Mouse (Mus musculus): ENCODE measurements around the gene 6030452D12Rik. TPM values are rescaled to one million over a fixed set of nuclear protein-coding genes. Genes with fewer than 3 reads are reported as not detected.

6030452D12Rik gene
- total and polyA plus RNA-seq, 3 experiments: not detected

DNA sequence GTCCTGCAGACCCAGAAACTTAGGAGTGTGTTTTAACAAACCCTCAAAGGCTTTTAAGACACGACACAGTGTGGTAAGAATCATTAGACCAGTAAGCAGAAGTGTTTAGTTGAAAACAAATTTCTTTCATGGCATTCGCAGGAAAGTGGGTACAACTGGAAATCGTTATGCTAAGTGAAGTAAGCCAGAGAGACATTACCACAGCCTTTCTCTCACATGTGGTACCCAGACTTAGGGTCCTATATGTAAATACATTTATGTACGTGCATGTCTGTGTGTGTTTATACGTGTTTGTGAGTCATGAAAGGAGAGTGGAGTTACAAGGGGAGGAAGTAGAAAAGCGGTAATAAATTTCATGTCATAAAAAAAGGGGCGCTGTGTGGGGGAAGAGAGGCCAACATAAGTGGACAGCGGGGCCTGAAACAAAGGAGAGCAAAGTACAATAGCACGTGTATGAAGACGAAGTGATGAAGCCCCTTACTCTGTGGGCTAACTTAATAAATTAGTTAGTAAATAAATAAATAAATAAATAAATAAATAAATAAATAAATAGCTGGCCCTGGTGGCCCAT lies 48.1 kb downstream of the 6030452D12Rik start:
- TF ChIP-seq TAL1 (conservative IDR thresholded peaks at IDR 0.05; ENCODE audit: low read depth, low read length) (no peak), GATA2 (IDR thresholded peaks at IDR 0.05; ENCODE audit: borderline replicate concordance, low read depth, low read length) (no peak), POLR2AphosphoS5 (IDR thresholded peaks at IDR 0.05; ENCODE audit: insufficient replicate concordance, low read depth, low read length) (no peak), CTCF (IDR thresholded peaks at IDR 0.05; ENCODE audit: low read depth, low read length) (no peak), GATA1 (IDR thresholded peaks at IDR 0.05; ENCODE audit: borderline replicate concordance, low read length) (no peak)
- Histone ChIP-seq H3K9me3 (replicated peaks) (no peaks in the 10 kb centered on the region), H3K27me3 (ENCODE audit: insufficient read depth, low read length) (no peaks in the 10 kb centered on the region), H3K4me1 (ENCODE audit: insufficient read depth, low read depth, low read length) (no peaks in the 10 kb centered on the region), H3K4me3 (ENCODE audit: low read depth, low read length) (no peak overlapping the region), H3K36me3 (replicated peaks) (no peaks in the 10 kb centered on the region)
- no peak for DNase-seq (ENCODE audit: low spot score)
- ATAC-seq (ENCODE audit: extremely low read depth, insufficient number of reproducible peaks, low FRiP score, poor library complexity, severe bottlenecking): no peak

DNA sequence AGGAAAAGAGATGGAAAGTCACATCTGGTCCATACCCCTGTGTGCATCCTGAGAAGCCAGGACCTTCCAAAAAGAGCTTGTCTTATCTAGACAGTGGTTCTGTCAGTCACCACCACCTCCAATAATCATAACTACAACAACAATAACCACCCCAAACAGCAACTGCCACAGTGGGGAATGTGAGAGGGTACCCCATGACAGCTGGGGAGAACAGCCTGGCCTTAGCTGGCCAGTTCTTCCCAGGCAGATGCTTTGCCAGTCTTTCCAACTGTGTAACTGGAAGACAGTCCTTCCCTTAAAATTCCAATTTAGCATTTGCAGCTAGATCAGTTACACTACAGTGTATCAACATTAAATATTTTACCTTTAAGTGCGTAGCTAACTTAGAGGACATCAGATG lies 50.6 kb downstream of the 6030452D12Rik start:
- ATAC-seq (ENCODE audit: extremely low read depth, insufficient number of reproducible peaks, low FRiP score, poor library complexity, severe bottlenecking) (no peak), DNase-seq (ENCODE audit: low spot score) (no peak)
- Histone ChIP-seq H3K9me3 (replicated peaks) (no peaks in the 10 kb centered on the region), H3K4me3 (ENCODE audit: low read depth, low read length) (no peak overlapping the region), H3K36me3 (replicated peaks) (no peaks in the 10 kb centered on the region), H3K27me3 (ENCODE audit: insufficient read depth, low read length) (no peaks in the 10 kb centered on the region; the same call in 1 of the 2 replicates), H3K4me1 (ENCODE audit: insufficient read depth, low read depth, low read length) (no peaks in the 10 kb centered on the region)
- TF ChIP-seq TAL1 (conservative IDR thresholded peaks at IDR 0.05; ENCODE audit: low read depth, low read length) (no peak), POLR2AphosphoS5 (IDR thresholded peaks at IDR 0.05; ENCODE audit: insufficient replicate concordance, low read depth, low read length) (no peak), CTCF (IDR thresholded peaks at IDR 0.05; ENCODE audit: low read depth, low read length) (no peak), GATA2 (IDR thresholded peaks at IDR 0.05; ENCODE audit: borderline replicate concordance, low read depth, low read length) (no peak), GATA1 (IDR thresholded peaks at IDR 0.05; ENCODE audit: borderline replicate concordance, low read length) (no peak)

DNA sequence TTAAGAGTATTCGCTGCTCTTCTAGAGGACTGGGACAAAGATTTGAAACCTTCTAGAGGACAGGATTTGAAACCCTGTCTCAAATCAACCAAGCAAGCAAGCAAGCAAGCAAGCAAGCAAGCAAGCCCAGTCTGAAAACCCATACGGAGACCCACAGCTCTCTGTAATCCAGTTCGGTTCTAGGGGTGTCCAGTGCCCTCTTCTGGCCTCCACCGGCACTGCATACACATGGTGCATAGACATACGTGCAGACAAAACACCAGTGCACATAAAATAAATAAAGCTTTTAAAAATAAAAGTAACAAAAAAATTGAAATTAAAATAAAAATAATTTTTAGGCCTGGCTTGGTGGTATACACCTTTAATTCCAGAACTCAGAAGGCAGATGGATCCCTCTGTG lies 53.7 kb downstream of the 6030452D12Rik start:
- Histone ChIP-seq H3K4me3 (ENCODE audit: low read depth, low read length) (no peak overlapping the region), H3K36me3 (replicated peaks) (no peaks in the 10 kb centered on the region)
- ATAC-seq (ENCODE audit: extremely low read depth, insufficient number of reproducible peaks, low FRiP score, poor library complexity, severe bottlenecking): no peak

DNA sequence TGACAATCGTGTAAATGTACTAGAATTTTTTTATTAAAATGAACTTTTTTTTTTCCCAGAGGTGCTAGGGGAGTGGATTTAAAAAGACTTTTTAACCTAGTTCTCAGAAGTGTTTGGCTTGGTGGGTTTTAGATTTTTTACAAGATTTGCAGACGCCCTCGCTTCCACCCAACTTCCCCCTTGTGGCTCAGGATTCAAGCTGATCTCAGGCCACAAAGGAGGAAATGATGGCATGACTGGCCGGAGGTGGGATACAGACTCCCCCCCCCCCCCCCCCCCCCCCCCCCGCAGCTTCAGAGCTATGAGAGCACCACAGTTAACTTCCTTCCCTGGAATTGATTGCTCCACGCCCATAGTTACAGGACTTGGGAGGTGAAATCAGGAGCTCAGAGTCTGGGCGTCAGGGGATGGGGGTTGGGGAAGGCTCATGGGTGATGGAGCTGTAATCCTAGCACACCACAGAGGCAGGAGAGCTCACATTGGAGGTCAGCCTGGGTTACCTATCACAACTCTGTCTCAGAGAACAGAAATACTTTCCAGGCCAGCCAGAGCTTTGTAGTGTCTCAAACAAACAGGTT lies 55.8 kb downstream of the 6030452D12Rik start:
- Histone ChIP-seq H3K27me3 (ENCODE audit: insufficient read depth, low read length) (peaks cover 2% of the 10 kb centered on the region; the same call in 1 of the 2 replicates), H3K9me3 (replicated peaks) (no peaks in the 10 kb centered on the region), H3K36me3 (replicated peaks) (no peaks in the 10 kb centered on the region), H3K4me1 (ENCODE audit: insufficient read depth, low read depth, low read length) (no peaks in the 10 kb centered on the region), H3K4me3 (ENCODE audit: low read depth, low read length) (no peak overlapping the region)
- ATAC-seq (ENCODE audit: extremely low read depth, insufficient number of reproducible peaks, low FRiP score, poor library complexity, severe bottlenecking) (no peak), DNase-seq (ENCODE audit: low spot score) (no peak)
- TF ChIP-seq POLR2AphosphoS5 (IDR thresholded peaks at IDR 0.05; ENCODE audit: insufficient replicate concordance, low read depth, low read length): no peak
- no peak for TF ChIP-seq TAL1 (conservative IDR thresholded peaks at IDR 0.05; ENCODE audit: low read depth, low read length)
- TF ChIP-seq GATA1 (IDR thresholded peaks at IDR 0.05; ENCODE audit: borderline replicate concordance, low read length): no peak

More for the DNA sequence above, 53.7 kb downstream of the 6030452D12Rik start:
- H3K4me1 ChIP-seq (ENCODE audit: insufficient read depth, low read depth, low read length): no peaks in the 10 kb centered on the region
- H3K27me3 ChIP-seq (ENCODE audit: insufficient read depth, low read length): no peaks in the 10 kb centered on the region; the same call in 1 of the 2 replicates
- no peak for DNase-seq (ENCODE audit: low spot score)
- no peaks in the 10 kb centered on the region for H3K9me3 ChIP-seq (replicated peaks)
- TF ChIP-seq POLR2AphosphoS5 (IDR thresholded peaks at IDR 0.05; ENCODE audit: insufficient replicate concordance, low read depth, low read length): no peak
- TF ChIP-seq CTCF (IDR thresholded peaks at IDR 0.05; ENCODE audit: low read depth, low read length): no peak
- no peak for TF ChIP-seq GATA1 (IDR thresholded peaks at IDR 0.05; ENCODE audit: borderline replicate concordance, low read length)
- no peak for TF ChIP-seq TAL1 (conservative IDR thresholded peaks at IDR 0.05; ENCODE audit: low read depth, low read length)
- no peak for TF ChIP-seq GATA2 (IDR thresholded peaks at IDR 0.05; ENCODE audit: borderline replicate concordance, low read depth, low read length)

Other genes starting within 250 kb of the 6030452D12Rik start
- not detected in 2 replicates for gene Smpd3, start 162.5 kb upstream of the 6030452D12Rik start, total RNA-seq (2014; fragmentation: Nextera tagmentation)
- gene Smpd3, start 162.5 kb upstream of the 6030452D12Rik start, total RNA-seq (2017): 0.06 TPM in 1 of 2 replicates, not detected in the other
- not detected in 2 replicates for gene Smpd3, start 162.5 kb upstream of the 6030452D12Rik start, polyA plus RNA-seq (2012)
- not detected in 2 replicates for gene Zfp90, start 85.2 kb upstream of the 6030452D12Rik start, total RNA-seq (2014; fragmentation: Nextera tagmentation)
- 0.22 and 0.29 TPM in 2 replicates for gene Zfp90, start 85.2 kb upstream of the 6030452D12Rik start, total RNA-seq (2017)
- not detected in 2 replicates for gene Zfp90, start 85.2 kb upstream of the 6030452D12Rik start, polyA plus RNA-seq (2012)
- gene Cdh3, start 10.4 kb downstream of the 6030452D12Rik start, total RNA-seq (2014; fragmentation: Nextera tagmentation): not detected in 2 replicates
- 0.05 TPM in 1 of 2 replicates, not detected in the other for gene Cdh3, start 10.4 kb downstream of the 6030452D12Rik start, total RNA-seq (2017)
- gene Cdh3, start 10.4 kb downstream of the 6030452D12Rik start, polyA plus RNA-seq (2012): not detected in 2 replicates
- 18.1 and 19.3 TPM in 2 replicates for gene Gm10073, start 72.9 kb downstream of the 6030452D12Rik start, total RNA-seq (2014; fragmentation: Nextera tagmentation)
- gene Gm10073, start 72.9 kb downstream of the 6030452D12Rik start, total RNA-seq (2017): 169 and 296 TPM in 2 replicates
- 20.2 and 30.8 TPM in 2 replicates for gene Gm10073, start 72.9 kb downstream of the 6030452D12Rik start, polyA plus RNA-seq (2012)
- gene Cdh1, start 102.8 kb downstream of the 6030452D12Rik start, total RNA-seq (2014; fragmentation: Nextera tagmentation): not detected in 2 replicates
- gene Cdh1, start 102.8 kb downstream of the 6030452D12Rik start, total RNA-seq (2017): 0.06 and 0.11 TPM in 2 replicates
- gene Cdh1, start 102.8 kb downstream of the 6030452D12Rik start, polyA plus RNA-seq (2012): not detected in 2 replicates
- 5.6 and 6.5 TPM in 2 replicates for gene Tango6, start 182.5 kb downstream of the 6030452D12Rik start, total RNA-seq (2014; fragmentation: Nextera tagmentation)
- gene Tango6, start 182.5 kb downstream of the 6030452D12Rik start, total RNA-seq (2017): 2.0 and 2.7 TPM in 2 replicates
- 1.7 and 2.0 TPM in 2 replicates for gene Tango6, start 182.5 kb downstream of the 6030452D12Rik start, polyA plus RNA-seq (2012)